Mouse (Mus musculus) heart, embryonic 14.5 days (tissue): ENCODE results near the gene Asic4. TPM values are rescaled to one million over a fixed set of nuclear protein-coding genes. Genes with fewer than 3 reads are reported as not detected.
A peak's percentile ranks its signal among the peaks of the same experiment; 100 is the strongest.

ENCODE experiments used
- ATAC-seq: fragments of 200-750 bp; cut with Nextera tagmentation; 2 replicates; pipeline ENCODE4 v1.8.0; 2017; ENCODE audit warnings: low read depth, moderate TSS enrichment; ENCODE audit not compliant: insufficient number of reproducible peaks, insufficient read depth, low FRiP score
- H3K27ac ChIP-seq, 2 experiments: fragments of 200-500 bp in 1 of 2; fragments of 300-500 bp in 1 of 2; sonication (generic) in 1 of 2; replicated peaks in 1 of 2; 2 replicates each; pipeline ENCODE4 v1.5.1; 2012 to 2014; ENCODE audit warnings: low read depth in 2 of 2, low read length in 2 of 2, control low read depth in 1 of 2, mild to moderate bottlenecking in 1 of 2, mixed read lengths in 1 of 2; ENCODE audit not compliant: control insufficient read depth in 1 of 2, insufficient read depth in 1 of 2
- H3K27me3 ChIP-seq: fragments of 300-500 bp; sonication (generic); 2 replicates; pipeline ENCODE4 v1.6.1; 2014; ENCODE audit warnings: mild to moderate bottlenecking, low read length, control low read depth; ENCODE audit not compliant: control insufficient read depth, insufficient read depth
- H3K36me3 ChIP-seq: fragments of 300-500 bp; sonication (generic); 2 replicates; pipeline ENCODE4 v1.6.1; 2014; ENCODE audit warnings: mild to moderate bottlenecking, control low read depth, low read length, mixed read lengths; ENCODE audit not compliant: control insufficient read depth, insufficient read depth
- H3K4me1 ChIP-seq, 2 experiments: fragments of 200-500 bp in 1 of 2; fragments of 300-500 bp in 1 of 2; sonication (generic) in 1 of 2; 2 replicates each; pipeline ENCODE4 v1.6.1; 2012 to 2014; ENCODE audit warnings: low read length in 2 of 2, control low read depth in 1 of 2, mixed read lengths in 1 of 2; ENCODE audit not compliant: control insufficient read depth in 2 of 2, insufficient read depth in 2 of 2
- H3K4me2 ChIP-seq: fragments of 300-500 bp; sonication (generic); 2 replicates; pipeline ENCODE4 v1.6.1; 2014; ENCODE audit warnings: mild to moderate bottlenecking, low read length
- H3K4me3 ChIP-seq, 2 experiments: fragments of 200-500 bp in 1 of 2; fragments of 300-500 bp in 1 of 2; sonication (generic) in 1 of 2; 2 replicates each; pipeline ENCODE4 v1.5.1; 2012 to 2014; ENCODE audit warnings: low read length in 2 of 2, mild to moderate bottlenecking in 2 of 2, control low read depth in 1 of 2, low read depth in 1 of 2, moderate library complexity in 1 of 2; ENCODE audit not compliant: control insufficient read depth in 1 of 2, insufficient read depth in 1 of 2
- H3K9ac ChIP-seq: fragments of 300-500 bp; sonication (generic); 2 replicates; pipeline ENCODE4 v1.6.1; 2014; ENCODE audit warnings: mild to moderate bottlenecking, low read length
- H3K9me3 ChIP-seq: fragments of 300-500 bp; sonication (generic); 2 replicates; pipeline ENCODE4 v1.6.1; 2016; ENCODE audit warnings: low read length, control low read depth; ENCODE audit not compliant: control insufficient read depth
- WGBS: fragments of 180-500 bp; shearing (Covaris S2); extraction: QIAGEN DNeasy Blood & Tissue Kit; methylation state at CpG from one replicate; pipeline ENCODE4 v1.1.7; 2014; 5-methylcytosine and 5-hydroxymethylcytosine counted together
- polyA plus RNA-seq: library from polyadenylated mRNA; unstranded; fragments of >200 nt; fragmentation: Nextera tagmentation; extraction: Ambion mirVana; gene quantifications from 2 replicates; pipeline ENCODE4 v1.2.1, GENCODE M21; 2014

The Asic4 gene
- polyA plus RNA-seq, 1 experiment from 2014 or later = 0.18 TPM

DNA sequence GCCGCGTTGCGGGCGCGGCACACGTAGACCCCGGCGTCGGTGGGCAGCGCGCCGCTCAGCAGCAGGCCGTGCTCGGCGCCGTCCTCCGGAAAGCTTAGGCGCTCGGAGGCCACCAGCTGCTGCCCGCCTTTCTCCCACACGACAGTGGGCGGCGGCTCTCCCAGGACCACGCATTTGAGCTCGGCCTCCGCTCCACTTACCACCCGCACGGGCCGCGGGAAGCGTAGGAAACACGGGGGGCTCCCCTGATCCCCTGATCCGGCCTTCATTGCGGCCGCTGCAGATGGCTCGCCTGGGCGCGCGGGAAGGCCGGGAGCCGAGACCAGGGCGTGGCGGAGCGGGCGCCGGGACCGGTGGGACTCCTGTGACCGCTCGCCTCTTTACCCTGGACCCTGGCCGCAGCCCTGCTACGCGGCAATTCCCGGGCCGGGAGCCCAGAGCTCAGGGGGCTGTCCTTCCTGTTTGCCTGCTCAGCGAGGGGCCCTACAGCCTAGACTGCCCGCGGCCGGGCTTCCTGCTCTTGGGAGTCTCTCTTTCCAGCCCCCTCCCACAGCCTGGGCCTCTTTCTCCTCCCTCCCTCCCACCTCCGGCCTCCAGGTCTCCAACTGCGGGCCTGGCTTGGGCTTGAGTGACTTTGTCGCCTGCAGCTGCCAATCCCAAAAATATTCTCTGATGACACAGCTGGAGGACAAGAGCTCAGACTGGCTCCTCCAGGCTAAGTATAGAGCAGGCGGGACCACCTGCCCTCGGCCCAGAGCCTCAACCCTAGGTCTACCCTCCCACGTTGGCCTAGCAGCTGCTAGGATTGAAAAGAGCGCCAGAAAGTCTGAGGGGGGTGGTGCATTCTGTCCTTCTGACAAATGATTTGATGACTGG is 56.0 kb downstream of the Asic4 start, which contains the start of gene Obsl1:
Obsl1 (minus strand) TSS at position 497 of the 876 bp plus-strand sequence.
- ATAC-seq = peak; percentile 92
- H3K27ac ChIP-seq = peak within 1 kb of the TSS; percentile 87 to 100
- peaks cover 28% of the 10 kb centered on the region for H3K36me3 ChIP-seq
- peak within 1 kb of the TSS; percentile 77 to 93 for H3K4me3 ChIP-seq
- H3K9me3 ChIP-seq = no peaks in the 10 kb centered on the region
- WGBS = under 1% methylated on average over 65 of the region's 65 CpGs
- no peaks in the 10 kb centered on the region for H3K27me3 ChIP-seq
- peak within 1 kb of the TSS; percentile 84 for H3K4me2 ChIP-seq
- peak within 1 kb of the TSS; percentile 100 for H3K9ac ChIP-seq
- H3K4me1 ChIP-seq = peaks cover 40 to 54% of the 10 kb centered on the region in 2 experiments

DNA sequence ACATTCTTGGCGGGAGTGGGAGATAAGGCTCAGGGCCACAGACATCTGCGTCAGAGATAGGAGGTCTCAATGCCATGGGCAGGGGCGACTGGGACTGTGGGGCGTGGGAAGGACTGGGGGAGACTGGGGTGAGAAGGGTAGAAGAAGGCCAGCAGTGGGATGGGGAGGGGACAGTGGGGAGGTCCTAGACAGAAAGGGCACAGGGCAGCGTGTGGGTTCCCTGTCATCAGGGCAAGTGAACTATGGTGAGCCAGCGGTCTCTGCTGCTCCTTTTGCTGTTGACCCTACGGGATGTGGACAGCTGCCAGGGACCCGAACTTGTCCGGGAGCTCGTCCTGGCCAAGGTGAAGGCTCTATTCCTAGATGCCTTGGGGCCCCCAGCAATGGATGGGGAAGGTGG is 56.8 kb downstream of the Asic4 start, which contains the start of gene Inha:
Inha (plus strand) TSS at position 72 of the 400 bp plus-strand sequence.
- 17% methylated on average over 8 of the region's 10 CpGs for whole genome bisulfite sequencing
- H3K36me3 ChIP-seq = peaks cover 19% of the 10 kb centered on the region
- H3K4me3 ChIP-seq = peak within 1 kb of the TSS; percentile 77 to 93
- no peaks in the 10 kb centered on the region for H3K9me3 ChIP-seq
- H3K4me1 ChIP-seq = peaks cover 48 to 62% of the 10 kb centered on the region in 2 experiments
- peak within 1 kb of the TSS; percentile 84 for H3K4me2 ChIP-seq
- peak within 1 kb of the TSS; percentile 100 for H3K9ac ChIP-seq
- no peaks in the 10 kb centered on the region for H3K27me3 ChIP-seq
- ATAC-seq = no peak
- peak within 1 kb of the TSS; percentile 87 to 100 for H3K27ac ChIP-seq

DNA sequence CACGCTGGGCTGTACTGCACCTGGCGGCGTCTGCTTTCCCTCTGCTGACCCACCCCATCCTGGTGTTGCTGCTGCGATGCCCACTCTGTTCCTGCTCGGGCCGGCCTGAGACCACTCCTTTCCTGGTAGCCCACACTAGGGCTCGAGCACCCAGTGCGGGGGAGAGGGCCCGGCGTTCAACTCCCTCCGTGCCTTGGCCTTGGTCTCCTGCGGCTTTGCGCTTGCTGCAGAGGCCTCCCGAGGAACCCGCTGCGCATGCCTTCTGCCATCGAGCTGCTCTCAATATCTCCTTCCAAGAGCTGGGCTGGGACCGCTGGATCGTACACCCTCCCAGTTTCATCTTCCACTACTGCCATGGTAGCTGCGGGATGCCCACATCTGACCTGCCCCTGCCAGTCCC is 59.4 kb downstream of the Asic4 start:
- peak overlapping the region; percentile 25; the same call in 1 of the 2 replicates for H3K4me2 ChIP-seq
- no peak for ATAC-seq
- 47% methylated on average over 20 of the region's 20 CpGs for WGBS
- H3K4me3 ChIP-seq = no peak overlapping the region
- H3K27me3 ChIP-seq = no peaks in the 10 kb centered on the region
- no peaks in the 10 kb centered on the region for H3K9me3 ChIP-seq
- H3K36me3 ChIP-seq = no peaks in the 10 kb centered on the region
- H3K4me1 ChIP-seq = peaks cover 41 to 48% of the 10 kb centered on the region in 2 experiments
- H3K27ac ChIP-seq = peak overlapping the region; percentile 97; a peak in 3 of 4 replicates
- H3K9ac ChIP-seq = peak overlapping the region; percentile 31; the same call in 1 of the 2 replicates

DNA sequence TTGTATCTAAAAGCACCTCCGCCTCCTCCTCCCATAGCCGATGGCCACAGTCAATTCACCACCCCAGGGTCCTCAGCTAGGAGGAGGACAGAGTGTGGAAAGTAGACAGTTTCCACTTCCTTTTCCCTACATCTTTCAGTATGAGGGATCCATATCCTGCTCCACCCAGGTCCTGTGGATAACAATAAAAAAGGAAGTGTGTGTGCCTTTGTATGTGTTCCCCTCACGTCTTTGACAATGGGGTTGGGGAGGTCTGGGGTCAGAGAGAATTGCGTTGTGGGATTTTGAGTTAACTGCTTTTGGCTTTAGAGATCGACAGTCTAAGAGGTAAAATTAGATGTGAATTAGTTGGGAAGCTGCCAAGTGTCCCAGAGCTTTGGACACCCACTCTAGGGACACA is 59.9 kb downstream of the Asic4 start:
- ATAC-seq = no peak
- Histone ChIP-seq H3K9ac (peak overlapping the region; percentile 31; the same call in 1 of the 2 replicates), H3K27me3 (no peaks in the 10 kb centered on the region), H3K36me3 (no peaks in the 10 kb centered on the region), H3K27ac (peak overlapping the region; percentile 97), H3K4me2 (peak overlapping the region; percentile 25; the same call in 1 of the 2 replicates), H3K9me3 (no peaks in the 10 kb centered on the region), H3K4me3 (no peak overlapping the region), H3K4me1 (peaks cover 42 to 51% of the 10 kb centered on the region in 2 experiments)
- 41% methylated on average over 5 of the region's 5 CpGs for WGBS

DNA sequence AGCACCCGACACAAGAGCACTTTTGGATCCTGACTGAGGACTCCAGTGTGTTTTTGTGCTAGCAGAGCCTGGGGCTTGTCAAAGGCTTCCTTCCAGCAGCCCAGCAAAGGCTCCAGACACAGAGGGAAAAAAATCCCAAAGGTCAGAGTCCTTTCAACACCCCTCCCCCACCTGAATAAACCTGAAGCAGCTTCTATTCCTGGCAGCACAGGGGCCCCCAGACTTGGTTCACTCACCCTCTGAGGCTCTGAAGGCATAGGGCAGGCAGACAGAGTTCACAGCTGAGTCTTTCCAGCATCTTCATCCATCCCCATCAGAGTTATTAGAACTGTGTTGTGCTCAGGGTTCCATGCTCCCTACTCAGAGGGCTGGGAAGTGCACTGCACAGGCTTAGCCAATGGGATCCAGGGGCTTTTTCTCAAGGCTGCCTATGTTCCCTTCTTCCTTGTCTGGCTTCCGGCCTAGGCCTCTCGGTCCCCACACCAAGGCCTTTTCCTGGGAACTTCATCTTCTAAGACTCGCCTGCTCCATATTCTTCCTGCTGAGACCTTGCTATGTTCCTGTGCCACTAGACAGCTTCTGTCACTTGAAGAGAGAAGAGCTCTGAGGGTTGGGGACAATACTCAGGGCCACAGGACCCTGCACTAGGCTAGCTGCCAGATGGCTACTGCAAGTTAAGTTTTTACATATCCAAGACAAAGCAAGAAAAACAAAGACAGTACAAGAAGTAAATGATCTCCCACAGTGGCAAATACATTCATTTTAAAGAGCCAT is 61.4 kb downstream of the Asic4 start:
- ATAC-seq = peak; percentile 44
- no peaks in the 10 kb centered on the region for H3K36me3 ChIP-seq
- peak overlapping the region; percentile 64 for H3K9ac ChIP-seq
- WGBS = 20% methylated on average over 4 of the region's 4 CpGs
- peak overlapping the region; percentile 97 for H3K27ac ChIP-seq
- no peaks in the 10 kb centered on the region for H3K9me3 ChIP-seq
- H3K4me3 ChIP-seq = no peak overlapping the region
- H3K27me3 ChIP-seq = no peaks in the 10 kb centered on the region
- H3K4me2 ChIP-seq = peak overlapping the region; percentile 32; the same call in 1 of the 2 replicates
- peaks cover 43 to 53% of the 10 kb centered on the region in 2 experiments for H3K4me1 ChIP-seq

DNA sequence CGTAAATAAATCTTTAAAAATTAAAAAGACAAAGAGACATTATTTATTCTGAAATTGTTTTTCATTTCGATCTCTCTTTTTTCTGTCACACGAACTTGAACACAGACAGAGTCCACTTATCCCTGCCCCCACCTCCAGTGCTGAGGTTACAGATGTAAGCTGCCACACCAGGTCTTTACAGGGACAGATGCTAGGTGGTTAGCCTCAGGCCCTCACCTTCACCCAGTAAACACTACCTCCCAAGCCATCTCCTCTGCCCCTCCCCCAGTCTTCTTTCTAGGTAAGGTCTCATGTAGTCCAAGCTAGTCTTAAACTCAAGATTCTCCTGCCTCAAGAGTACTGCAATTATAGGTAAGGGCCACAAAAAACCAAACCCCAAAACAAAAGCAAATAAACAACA is 62.3 kb downstream of the Asic4 start:
- Histone ChIP-seq H3K4me3 (no peak overlapping the region), H3K9me3 (no peaks in the 10 kb centered on the region), H3K36me3 (no peaks in the 10 kb centered on the region), H3K27me3 (no peaks in the 10 kb centered on the region), H3K9ac (no peak overlapping the region), H3K4me1 (peaks cover 38 to 53% of the 10 kb centered on the region in 2 experiments), H3K27ac (peak overlapping the region; percentile 1 to 97; a peak in 3 of 4 replicates), H3K4me2 (no peak overlapping the region)
- WGBS = 92% methylated on average over 3 of the region's 3 CpGs
- no peak for ATAC-seq

DNA sequence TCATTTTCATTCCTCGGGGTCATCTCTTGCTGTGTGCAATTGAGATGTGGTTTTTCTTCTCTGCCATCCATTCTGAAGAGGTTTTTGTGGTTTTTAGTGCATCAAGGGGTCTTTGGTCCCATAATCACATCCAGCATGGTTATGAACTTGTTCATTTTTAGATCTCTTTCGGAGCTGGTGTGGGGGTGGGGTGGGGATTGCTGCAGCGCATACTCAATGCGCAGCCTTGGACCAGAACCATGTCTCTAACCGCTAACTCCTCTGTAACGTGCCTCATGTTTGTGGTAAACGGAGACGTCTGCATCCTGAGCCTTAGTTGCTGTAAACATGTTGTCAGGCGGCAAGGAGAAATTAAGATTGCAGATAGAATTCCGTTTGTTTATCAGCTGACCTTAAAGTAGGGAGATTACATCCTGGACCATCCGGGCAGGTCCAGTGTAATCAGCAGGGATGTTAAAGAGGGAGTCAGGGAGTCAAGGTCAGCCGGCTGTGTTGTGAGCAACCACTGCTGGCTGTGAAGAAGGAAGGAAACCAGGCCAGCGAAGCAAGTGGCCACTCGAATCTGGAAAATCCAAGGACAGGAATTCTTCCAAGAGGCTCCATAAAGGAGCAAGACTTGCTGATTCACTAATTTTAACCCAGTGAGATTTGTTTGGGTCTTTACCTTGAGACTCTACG is 66.6 kb downstream of the Asic4 start:
- H3K9me3 ChIP-seq = no peaks in the 10 kb centered on the region
- no peaks in the 10 kb centered on the region for H3K36me3 ChIP-seq
- no peak overlapping the region for H3K4me3 ChIP-seq
- ATAC-seq = no peak
- no peak overlapping the region for H3K4me2 ChIP-seq
- peak overlapping the region; percentile 23 to 68 for H3K27ac ChIP-seq
- H3K27me3 ChIP-seq = no peaks in the 10 kb centered on the region
- peaks cover 31 to 45% of the 10 kb centered on the region in 2 experiments for H3K4me1 ChIP-seq
- H3K9ac ChIP-seq = peak overlapping the region; percentile 38; the same call in 1 of the 2 replicates
- WGBS = 44% methylated on average over 15 of the region's 15 CpGs
